Mouse (Mus musculus): Measurements from ENCODE around the gene Trim59.

DNA sequence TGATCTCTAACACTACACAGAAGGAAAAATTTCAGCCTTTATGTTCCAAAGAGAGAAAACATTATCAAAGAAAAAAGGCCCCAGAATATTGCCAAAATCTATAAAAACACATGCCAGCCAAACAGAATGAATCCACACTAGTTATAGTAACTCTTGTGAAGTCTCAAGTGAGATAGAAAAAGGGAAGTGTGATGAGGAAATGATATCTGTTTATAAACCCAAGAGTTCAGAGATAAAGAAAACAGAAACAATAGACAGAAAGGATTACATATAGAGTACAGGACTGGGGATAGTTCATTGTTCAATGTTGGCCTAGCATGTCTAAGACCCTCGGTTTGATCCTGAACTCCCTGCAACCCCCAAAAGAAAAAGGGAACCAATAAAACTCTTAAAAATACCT is 18.2 kb upstream of the Trim59 start:
- no peak for TF ChIP-seq GATA1 (IDR thresholded peaks at IDR 0.05; ENCODE audit: borderline replicate concordance, low read length)
- no peak for TF ChIP-seq FLI1 (IDR thresholded peaks at IDR 0.05; ENCODE audit: low read length)
